Mouse (Mus musculus): ENCODE measurements at regions not wholly inside any gene's neighbourhood (a gene's known extent, or its start where the extent isn't known, plus 50 kb on each side); places are given as distances from the start of the nearest gene placed in this dataset.

DNA sequence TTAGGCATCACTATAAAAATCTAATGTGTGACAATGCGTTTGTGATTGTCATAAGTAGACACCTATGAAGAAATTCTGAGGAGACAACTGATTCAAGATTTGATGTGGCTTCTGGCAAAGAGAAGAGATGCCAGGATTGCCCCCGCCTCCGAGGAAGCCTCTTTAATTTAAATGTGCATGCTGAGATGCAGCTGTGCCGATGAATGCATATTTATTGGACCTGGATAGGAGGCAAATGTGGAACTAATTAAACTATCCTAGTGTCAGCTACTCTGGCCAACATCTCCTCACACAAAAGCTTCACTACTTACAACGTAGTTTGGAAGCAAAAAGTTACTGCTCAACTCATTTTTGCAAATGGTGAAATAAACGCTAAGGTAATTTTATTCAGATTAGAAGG lies 173.4 kb upstream of the Dph6 start:
- TF ChIP-seq CTCF (IDR thresholded peaks at IDR 0.05; ENCODE audit: low read depth) = no peak
- TF ChIP-seq EP300 (IDR thresholded peaks at IDR 0.05; ENCODE audit: low read depth) = no peak

Data from heart, postnatal 0 days (tissue).